Mouse (Mus musculus) gastrocnemius, postnatal 4 days (tissue): ENCODE data around the gene Acox1. TPM values are rescaled to one million over a fixed set of nuclear protein-coding genes. Genes with fewer than 3 reads are reported as not detected.
A peak's percentile ranks its signal among the peaks of the same experiment; 100 is the strongest.

Experiments
- DNase-seq, 2 experiments: peaks; one replicate each; pipeline ENCODE4 v3.0.0; 2021 to 2022; ENCODE audit warnings: low spot score in 2 of 2, mixed read lengths in 2 of 2
- total RNA-seq, 2 experiments: library from RNA; stranded (reverse); gene quantifications; 2 replicates each; pipeline ENCODE4 v1.2.3; 2021

Acox1 gene
- total RNA-seq, 2 experiments from 2014 or later, result 45.6 to 47.5 TPM

GRCm38 (mm10) chr11:116170003-116170800 lies 28.6 kb downstream of the Acox1 start:
- DNase-seq, result no peak

- DNase-seq, result no peak
Measured at GRCm38 (mm10) chr11:116169214-116169613, 29.6 kb downstream of the Acox1 start.

GRCm38 (mm10) chr11:116167884-116168439 lies 30.9 kb downstream of the Acox1 start, which contains the start of gene Fbf1:
Gene Fbf1, minus strand, starts transcription at chr11:116168166.
- peak; percentile 83 to 94 for DNase-seq

GRCm38 (mm10) chr11:116167232-116167631 lies 31.6 kb downstream of the Acox1 start:
- DNase-seq, result no peak

- no peak for DNase-seq
Measured at GRCm38 (mm10) chr11:116163002-116163401, 35.8 kb downstream of the Acox1 start.

- DNase-seq, result no peak
Measured at GRCm38 (mm10) chr11:116162146-116162545, 36.7 kb downstream of the Acox1 start.

GRCm38 (mm10) chr11:116161312-116161711 lies 37.5 kb downstream of the Acox1 start:
- DNase-seq, result no peak

- DNase-seq, result no peak
Measured at GRCm38 (mm10) chr11:116150960-116151359, 47.9 kb downstream of the Acox1 start.

GRCm38 (mm10) chr11:116149341-116149740 lies 49.5 kb downstream of the Acox1 start:
- no peak for DNase-seq

- no peak for DNase-seq
Measured at GRCm38 (mm10) chr11:116148761-116149221, 50.1 kb downstream of the Acox1 start.

GRCm38 (mm10) chr11:116146294-116146985 lies 52.4 kb downstream of the Acox1 start:
- no peak for DNase-seq

- no peak for DNase-seq
Measured at GRCm38 (mm10) chr11:116145481-116146293, 53.2 kb downstream of the Acox1 start.

- DNase-seq, result no peak
Measured at GRCm38 (mm10) chr11:116143468-116143867, 55.4 kb downstream of the Acox1 start.

GRCm38 (mm10) chr11:116142211-116142991 lies 56.4 kb downstream of the Acox1 start:
- no peak for DNase-seq

GRCm38 (mm10) chr11:116138468-116139138 lies 60.2 kb downstream of the Acox1 start, which contains the start of gene Mrpl38:
Gene Mrpl38, minus strand, starts transcription at chr11:116138868.
- DNase-seq, result peak; percentile 73 to 87

- no peak for DNase-seq
Measured at GRCm38 (mm10) chr11:116138096-116138467, 60.8 kb downstream of the Acox1 start.

- DNase-seq, result no peak
Measured at GRCm38 (mm10) chr11:116134171-116134570, 64.7 kb downstream of the Acox1 start.

- no peak for DNase-seq
Measured at GRCm38 (mm10) chr11:116133497-116133896, 65.3 kb downstream of the Acox1 start.
